Mouse (Mus musculus) adrenal gland, postnatal 4 days (tissue): ENCODE measurements around the gene Kxd1. TPM values are rescaled to one million over a fixed set of nuclear protein-coding genes. Genes with fewer than 3 reads are reported as not detected.
"Not testable (repeated sequence)": the region's sequence is repeated elsewhere in the genome, so short reads cannot be mapped to it uniquely, and the experiment has no call there.

Experiments
- DNase-seq, 2 experiments: peaks; one replicate each; pipeline ENCODE4 v3.0.0; 2021 to 2022; ENCODE audit warnings: low spot score in 2 of 2, mixed read lengths in 2 of 2
- total RNA-seq, 2 experiments: library from RNA; stranded (reverse); gene quantifications; 2 replicates each; pipeline ENCODE4 v1.2.3; 2021

Kxd1 gene
- total RNA-seq, 2 experiments from 2014 or later: 80.4 to 80.5 TPM

DNA sequence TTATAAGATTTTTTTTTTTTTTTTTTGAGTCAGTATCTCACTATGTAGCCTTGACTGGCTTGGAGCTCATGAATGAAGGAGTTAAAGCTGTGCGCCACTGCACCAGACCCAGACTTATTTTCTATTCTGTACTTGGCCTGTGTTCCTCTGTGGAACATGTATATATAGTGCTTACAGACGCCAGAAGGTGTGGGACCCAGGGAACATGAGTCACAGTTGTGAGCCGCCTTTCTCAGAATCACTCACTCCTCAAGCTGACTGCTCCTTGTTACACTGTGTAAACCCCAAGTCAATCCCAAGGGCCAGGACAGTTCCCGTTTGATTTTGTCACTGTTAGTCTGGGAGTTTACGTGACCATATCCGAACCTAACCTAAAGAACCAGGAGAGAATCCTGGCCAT, 8.7 kb downstream of the Kxd1 start:
- no peak for DNase-seq

DNA sequence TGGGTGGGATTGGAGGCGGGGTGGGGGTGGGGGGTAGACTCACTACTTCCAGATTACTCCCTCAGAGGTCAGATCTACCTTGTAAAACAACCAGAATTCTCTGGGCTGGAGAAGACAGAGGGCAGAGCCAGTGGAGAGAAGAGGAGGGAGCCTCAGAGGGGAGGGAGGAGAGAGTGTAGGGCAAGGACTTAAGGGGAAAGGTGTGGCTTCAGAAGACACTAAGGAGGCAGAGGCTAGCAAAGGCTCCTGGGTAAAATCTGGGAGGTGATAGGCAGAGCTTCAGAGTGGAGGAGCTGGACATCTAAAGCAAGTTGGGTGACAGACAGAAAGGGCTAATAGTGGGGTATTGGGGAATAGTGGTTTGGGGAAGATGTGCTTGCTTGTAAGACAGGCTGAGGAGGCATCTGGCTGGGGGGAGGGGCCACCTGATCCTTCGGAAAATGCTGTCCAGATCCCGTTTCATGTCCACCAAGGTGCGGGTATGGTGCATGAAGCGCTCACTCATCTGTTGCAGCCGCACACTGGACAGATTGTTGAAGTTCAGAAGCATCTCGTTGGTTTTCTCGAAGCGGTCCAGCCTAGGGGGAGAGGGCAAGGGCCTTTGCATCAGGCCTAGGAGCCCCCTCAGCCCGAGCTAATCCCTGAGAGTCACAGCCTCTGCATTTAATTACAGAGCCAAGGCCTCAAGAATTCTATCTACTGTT, 9.7 kb downstream of the Kxd1 start:
- DNase-seq: no peak

DNA sequence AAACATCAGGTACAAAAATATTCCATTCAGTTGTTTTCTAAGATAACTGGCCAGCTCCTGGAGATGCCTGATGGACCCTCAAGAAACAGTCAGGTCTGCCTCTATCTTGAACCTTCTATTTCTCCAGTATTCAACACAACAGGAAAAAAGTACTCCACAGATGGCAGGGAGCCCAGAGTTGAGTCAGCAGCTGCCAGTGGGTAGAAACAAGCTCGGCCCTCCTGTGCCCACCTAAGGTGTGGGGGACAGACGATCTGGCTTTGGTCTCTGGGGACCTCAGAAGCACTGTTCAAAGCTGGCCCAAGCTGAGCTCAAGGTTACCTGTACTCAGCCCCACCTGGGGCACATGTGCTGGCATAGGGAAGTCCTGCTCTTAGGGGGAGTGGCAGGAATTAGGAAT, 14.3 kb downstream of the Kxd1 start:
- DNase-seq: no peak

DNA sequence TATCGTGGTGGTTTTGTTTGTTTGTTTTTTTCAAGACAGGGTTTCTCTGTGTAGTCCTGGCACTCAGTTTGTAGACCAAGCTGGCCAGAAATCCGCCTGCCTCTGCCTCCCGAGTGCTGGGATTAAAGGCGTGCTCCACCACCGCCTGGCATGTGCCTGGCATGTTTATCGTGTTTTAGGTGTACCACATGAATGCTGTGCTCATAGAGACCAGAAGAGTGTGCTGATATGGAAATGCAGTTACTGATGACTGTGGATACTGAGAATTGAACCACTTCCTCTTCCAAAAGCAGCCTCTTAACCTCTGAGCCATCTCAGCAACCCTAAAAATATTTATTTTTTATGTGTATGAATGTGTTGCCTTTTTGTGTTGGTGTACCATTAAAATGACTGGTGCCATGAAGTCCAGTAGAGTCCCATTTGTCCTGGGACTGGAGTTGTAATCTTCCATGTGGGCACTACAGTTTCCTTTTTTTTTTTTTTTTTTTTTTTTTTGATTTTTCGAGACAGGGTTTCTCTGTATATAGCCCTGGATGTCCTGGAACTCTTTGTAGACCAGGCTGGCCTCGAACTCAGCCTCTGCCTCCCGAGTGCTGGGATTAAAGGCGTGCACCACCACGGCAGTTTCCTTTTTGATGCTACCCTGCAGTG, 15.4 kb downstream of the Kxd1 start:
- no peak for DNase-seq

DNA sequence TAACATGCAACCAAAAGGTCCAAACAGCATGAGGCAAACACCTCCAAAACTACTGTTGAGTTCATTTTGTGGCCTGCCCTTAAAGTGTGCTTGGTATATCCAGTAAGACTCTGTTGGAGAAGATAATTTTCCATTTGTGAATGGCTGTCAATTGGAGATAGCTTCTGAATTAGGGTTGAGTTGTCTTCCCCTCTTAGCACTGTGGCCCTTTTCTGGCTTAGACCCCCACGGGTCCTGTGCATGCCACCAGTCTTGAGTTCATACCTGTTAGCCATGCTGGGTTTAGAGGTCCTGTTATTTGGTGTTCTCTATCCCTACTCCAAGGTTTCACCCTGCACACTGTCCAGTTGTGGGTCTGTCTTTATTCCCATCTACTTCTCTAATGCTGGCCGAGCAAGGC, 16.0 kb downstream of the Kxd1 start:
- no peak for DNase-seq

DNA sequence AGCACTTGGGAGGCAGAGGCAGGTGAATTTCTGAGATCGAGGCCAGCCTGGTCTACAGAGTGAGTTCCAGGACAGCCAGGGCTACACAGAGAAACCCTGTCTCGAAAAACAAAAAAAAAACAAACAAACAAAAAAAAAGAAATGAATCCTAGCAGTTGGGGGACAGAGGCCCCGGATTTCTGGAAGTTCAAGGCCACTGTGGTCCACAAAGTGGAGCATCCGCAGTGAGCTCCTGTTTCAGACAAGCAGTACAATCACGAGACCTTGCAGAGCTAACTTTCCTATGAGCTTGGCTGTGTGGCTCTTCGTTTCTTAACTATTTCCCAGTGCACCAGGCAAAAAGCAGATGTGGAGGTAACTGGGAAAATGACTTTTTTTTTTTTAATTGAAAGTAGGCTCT, 16.6 kb downstream of the Kxd1 start:
- not testable (repeated sequence) for DNase-seq

DNA sequence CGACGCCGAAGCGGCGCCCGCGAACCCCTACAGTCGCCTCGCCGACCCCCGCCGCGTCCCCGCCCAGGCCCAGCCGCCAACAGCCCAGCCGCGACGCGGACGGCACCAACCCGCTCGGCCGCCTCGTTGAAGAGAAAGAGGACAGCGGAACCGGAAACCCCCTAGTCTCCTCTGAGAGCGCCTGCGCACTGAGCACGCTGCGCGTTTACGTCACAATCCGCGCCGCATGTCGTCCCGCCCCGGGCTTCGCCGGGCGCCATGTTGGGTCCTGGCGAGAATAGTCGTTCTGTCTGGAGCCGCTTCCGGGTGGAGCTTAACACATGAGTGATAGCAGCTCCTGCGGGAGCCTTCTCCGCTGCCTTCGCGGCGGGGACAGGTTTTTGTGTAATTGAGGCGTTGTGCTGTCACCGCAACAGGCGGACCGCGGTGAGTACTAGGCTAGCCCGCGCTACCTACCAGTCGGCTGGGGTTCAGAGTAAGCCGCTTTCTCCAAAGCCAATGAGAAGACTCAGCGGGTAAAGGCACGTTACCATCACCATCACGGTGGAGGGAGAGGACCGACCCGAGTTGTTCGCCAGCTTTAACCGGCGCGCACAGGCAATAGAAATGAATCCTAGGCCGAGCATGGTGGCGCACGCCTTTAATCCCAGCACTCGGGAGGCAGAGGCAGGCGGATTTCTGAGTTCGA, 17.4 kb downstream of the Kxd1 start, which contains the start of gene Uba52:
Uba52 (minus strand) TSS at position 574 of the 688 bp plus-strand sequence.
- DNase-seq: peak; percentile 95 to 97

DNA sequence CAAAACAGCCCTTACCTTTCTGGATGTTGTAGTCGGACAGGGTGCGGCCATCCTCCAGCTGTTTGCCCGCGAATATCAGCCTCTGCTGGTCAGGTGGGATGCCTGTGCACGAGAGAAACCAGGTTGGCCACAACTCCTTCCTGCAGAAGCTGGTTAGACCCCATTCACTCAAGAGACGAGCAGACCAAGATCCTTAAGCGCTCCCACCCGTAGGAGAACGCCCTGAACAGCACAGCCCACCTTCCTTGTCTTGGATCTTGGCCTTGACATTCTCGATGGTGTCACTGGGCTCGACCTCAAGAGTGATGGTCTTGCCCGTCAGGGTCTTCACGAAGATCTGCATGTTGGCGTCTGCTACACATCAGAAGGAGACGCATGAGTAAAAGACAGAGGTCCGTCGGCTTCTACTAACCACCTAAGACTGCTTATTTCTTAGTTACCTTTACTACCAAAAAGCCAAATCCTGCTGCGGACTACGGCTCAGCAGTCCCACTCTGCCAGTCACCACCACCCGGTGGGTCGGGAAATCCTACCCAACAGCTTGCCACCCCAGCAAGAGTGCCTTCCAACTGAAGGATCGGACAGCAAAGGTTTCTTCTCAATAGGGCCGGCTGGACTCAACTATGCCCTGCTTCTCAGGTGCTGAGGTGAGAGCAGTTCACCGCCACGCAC, 18.3 kb downstream of the Kxd1 start:
- no peak for DNase-seq

DNA sequence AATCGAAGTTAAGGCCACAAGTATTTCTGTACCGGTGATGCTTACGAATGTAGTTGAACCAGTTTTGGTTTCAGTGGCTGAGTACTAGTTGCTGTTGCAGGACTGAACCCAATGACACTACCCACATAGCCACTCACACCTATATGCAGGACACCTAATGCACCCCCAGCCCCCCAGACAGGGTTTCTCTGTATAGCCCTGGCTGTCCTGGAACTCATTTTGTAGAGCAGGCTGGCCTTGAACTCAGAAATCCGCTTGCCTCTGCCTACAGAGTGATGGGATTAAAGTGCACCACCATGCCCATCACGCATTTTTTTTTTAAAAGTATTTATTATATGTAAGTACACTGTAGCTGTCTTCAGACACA, 20.7 kb downstream of the Kxd1 start:
- DNase-seq: no peak

DNA sequence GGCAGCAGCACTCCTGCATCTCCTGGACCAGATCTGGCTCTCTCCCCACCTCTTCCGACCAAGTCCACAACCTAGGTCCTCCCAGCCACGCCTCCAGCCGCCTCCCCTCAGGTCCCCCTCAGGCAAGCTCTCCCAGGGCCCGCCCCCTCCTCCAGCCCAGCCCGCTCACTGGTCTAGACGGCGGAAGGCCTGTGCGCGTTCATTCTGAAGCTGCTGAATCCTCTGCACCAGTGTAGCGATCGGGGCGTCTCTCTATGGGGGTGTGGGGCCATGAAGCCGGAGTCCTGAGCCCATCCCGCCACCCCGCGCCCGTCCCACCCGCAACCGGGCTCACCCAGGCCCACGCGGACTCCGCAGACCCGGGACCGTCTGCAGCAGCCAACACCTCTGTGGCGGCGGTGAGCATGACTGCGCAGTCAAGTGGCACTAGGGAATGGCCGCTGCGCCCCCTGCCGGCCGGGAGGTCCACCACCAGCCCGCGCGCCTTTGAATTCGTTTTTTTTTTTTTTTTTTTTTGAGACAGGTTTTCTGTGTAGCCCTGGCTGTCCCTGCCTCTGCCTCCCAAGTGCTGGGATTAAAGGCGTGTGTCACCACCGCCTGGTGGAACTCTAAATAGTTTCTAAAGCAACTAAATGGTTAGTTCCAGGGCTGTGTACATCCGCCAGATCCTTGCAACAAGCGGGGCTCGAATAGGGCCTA, 21.3 kb downstream of the Kxd1 start, which contains the start of gene Rex1bd:
Rex1bd (minus strand) TSS at position 425 of the 699 bp plus-strand sequence.
- peak; percentile 82 to 91 for DNase-seq

DNA sequence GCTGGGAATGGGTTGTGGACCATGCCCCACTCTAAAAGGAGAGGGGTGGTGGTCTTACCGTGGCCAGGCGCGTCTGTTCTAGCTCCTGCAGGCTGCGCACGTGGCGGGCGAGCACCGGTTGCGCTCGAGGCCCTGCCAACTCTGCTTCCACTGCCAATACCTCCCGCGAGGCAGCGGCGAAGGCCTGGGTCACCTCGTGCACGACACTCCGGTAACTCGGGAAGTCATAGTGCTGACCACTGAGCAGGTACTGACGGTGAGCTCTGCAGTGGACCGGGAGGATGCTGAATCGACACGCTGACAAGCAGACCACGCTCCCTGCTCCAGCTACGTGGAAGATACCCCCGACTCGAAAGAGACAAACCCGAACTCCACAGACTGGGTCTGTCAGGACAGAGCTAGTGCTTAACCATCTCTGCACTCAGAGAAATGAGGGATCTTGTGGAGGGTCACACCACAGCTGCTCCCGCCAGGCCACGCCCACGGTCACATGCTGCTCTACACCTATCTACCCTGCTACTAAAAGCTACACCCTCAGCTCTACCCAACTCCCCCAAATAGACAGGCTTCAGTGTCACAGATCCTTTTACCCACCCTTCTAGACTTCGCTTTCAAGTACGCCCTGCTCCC, 21.9 kb downstream of the Kxd1 start:
- no peak for DNase-seq

DNA sequence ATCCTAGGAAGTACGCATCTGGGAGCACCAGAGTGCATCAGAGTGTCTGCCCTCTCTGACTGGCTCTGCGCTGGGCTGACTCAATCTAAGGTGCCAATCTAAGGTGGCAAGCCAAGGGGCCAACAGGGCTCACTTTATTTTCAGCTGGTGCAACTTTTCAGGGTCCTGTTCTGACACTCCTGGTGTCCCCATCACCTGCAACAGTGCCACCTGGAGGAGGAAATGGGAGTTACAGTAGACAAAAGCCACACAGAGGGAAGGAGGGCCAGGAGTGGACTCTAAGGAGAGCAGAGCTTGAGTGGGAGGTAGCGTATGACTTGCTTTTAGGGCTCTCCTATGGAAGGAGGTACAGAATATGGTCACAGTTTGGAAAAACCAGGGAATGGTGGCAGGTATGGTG, 22.9 kb downstream of the Kxd1 start:
- peak in 1 of 2 experiments; percentile 72 for DNase-seq

DNA sequence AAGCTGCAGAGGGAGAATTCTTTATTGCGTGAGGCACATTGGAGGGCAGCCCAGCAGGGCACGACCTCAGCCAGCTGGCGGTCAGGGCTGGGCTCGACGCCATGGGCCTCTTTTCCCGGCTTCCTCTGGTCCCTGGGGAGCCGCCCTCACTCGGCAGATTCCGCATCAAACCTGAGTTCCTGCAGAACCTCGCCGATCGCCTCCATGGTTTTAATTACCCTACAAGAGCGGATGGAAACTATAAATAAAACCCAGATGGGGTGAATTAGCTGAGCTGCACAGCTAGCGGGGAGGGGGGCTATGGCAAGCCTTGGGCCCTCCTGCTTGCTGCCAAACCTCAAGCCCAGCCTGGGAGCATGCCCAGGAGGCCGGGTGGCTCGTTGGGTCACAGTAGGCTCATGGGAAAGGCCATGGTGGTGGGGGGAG, 23.5 kb downstream of the Kxd1 start:
- peak in 1 of 2 experiments; percentile 30 for DNase-seq

DNA sequence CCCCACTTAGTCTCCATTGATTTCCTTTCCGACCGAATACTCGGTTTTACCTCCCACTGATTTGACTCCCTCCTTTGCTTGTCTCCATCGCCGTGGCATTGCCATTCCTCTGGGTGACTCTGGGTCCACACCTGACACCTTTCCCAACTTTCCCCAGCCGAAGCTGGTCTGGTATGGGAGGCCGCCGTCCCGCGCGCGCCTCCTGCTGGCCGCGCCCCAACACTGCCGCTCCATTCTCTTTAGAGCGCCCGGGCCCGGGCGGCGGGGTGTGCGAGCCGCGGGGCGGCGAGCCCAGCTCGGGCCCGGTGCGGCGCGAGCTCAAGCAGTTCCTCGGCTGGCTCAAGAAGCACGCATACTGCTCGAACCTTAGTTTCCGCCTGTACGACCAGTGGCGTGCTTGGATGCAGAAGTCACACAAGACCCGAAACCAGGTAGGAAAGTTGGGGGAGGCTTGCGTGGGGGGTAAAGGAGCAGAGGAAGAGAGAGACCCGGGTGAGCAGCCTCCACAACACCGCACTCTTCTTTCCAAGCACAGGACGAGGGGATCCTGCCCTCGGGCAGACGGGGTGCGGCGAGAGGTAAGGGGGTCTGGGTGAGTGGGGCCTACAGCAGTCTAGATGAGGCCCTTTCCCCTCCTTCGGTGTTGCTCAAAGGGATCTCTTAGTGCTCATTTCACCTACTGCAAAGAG, 24.6 kb downstream of the Kxd1 start:
- peak in 1 of 2 experiments; percentile 37 for DNase-seq

DNA sequence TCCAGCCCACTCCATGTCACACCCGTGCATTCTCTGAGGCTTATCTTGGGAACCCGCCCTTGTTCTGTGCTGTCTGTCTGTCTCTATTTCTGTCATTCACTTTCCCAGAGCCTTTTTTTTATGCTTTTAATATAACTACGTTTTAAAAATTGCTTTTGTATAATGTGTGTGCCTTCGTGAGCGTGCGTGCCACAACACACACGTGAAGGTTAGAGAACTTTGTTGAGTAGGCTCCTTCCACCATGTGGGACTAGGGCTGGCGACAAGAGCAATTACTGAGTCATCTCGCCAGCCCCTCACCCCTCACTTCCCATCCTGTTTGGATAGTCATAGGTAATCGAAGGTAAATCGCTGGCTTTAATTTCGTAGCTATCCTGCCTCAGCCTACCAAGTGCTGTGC, 25.2 kb downstream of the Kxd1 start:
- DNase-seq: no peak

DNA sequence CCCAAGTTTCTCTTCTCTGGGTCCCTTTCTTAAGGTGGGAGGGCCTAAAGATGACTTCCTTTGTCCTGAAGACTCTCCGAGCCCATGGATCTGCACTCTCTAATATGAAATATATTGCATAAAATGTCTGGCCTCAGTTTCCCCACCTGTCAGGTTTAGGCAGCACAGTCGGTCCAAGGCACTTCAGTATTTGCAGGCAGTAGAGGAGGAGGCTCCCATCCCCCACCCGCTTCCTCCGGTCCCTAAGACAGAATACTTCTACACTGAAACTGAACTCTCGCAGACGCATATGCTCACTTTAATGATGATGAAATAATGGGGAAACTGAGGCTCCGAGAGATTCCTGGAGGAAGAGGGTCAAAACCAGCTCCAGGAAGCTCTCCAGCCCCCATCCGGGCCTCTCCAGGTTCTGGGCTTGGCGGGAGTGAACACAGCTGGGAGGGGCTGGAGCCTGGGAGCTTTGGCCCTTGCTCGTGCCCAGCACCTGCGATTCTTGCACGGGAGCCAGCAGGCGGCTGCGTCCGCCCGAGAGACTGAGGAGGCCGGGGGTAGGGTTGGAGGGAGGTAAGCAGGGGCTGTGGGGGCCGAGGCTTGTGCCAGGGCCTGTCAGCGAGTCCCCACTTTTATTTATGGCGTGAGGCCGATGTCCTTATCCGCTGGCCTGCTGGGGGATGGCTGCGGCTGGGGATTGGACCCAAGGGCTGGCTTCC, 25.8 kb downstream of the Kxd1 start:
- DNase-seq: no peak

DNA sequence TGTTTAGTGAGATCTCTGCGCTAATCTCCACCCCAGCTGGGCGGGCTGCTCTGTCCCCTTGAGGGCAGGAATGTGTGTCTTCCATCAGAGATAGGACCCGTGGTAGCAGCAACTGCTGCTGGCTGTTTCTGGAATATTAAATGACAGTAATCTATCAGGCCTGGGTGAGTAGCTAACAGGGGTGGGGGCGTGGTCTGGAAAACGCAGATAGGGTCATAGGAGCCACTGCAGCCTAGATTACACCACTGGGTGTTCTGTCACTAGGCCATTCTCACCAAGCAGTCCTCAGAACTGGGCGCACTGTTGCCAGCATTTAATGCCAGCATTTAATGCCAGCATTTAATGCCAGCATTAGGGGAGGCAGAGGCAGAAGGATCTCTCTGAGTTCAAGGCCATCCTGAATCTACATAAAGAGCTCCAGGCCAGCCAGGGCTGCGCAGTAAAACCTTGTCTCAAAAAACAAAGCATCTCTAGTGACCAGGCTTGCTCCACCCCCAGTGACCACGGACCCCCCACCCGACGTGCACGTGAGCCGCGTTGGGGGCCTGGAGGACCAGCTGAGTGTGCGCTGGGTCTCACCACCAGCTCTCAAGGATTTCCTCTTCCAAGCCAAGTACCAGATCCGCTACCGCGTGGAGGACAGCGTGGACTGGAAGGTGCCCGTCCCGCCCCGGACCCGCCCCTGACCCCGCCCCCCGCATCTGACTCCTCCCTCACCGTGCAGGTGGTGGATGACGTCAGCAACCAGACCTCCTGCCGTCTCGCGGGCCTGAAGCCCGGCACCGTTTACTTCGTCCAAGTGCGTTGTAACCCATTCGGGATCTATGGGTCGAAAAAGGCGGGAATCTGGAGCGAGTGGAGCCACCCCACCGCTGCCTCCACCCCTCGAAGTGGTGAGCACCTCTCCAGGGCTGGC, 27.1 kb downstream of the Kxd1 start:
- no peak for DNase-seq

DNA sequence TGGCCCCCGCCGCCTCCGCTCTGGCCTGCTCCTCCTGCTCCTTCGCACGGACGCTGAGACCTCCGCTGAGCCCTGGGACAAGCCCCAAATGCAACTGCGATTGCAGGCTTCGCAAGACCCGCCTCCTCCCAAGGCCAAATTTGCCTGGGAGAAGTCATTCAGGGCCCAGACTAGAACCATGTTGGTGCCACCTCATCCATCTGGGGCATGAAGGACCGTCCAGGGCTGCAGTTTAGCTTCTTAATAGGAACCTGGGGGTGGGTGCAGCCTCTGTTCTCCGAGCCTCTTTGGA, 32.0 kb downstream of the Kxd1 start:
- DNase-seq: no peak
